Mouse (Mus musculus) spleen, adult 12 weeks (tissue): ENCODE data around the gene Tnxb.
"Not testable (repeated sequence)": the region's sequence is repeated elsewhere in the genome, so short reads cannot be mapped to it uniquely, and the experiment has no call there.

Experiments used
- DNase-seq: peaks from one replicate; pipeline ENCODE4 v3.0.0; 2022; ENCODE audit warnings: low spot score

The Tnxb gene

GRCm38 (mm10) chr17:34737466-34737865 lies 67.1 kb downstream of the Tnxb start:
- DNase-seq = not testable (repeated sequence)

GRCm38 (mm10) chr17:34739708-34740107 lies 69.4 kb downstream of the Tnxb start:
- not testable (repeated sequence) for DNase-seq

GRCm38 (mm10) chr17:34740280-34740679 lies 69.9 kb downstream of the Tnxb start:
- no peak for DNase-seq

- DNase-seq = no peak
Measured at GRCm38 (mm10) chr17:34743719-34744118, 73.4 kb downstream of the Tnxb start, which contains the start of gene C4b. C4b (minus strand) TSS chr17:34743882.

- DNase-seq = no peak
Measured at GRCm38 (mm10) chr17:34744206-34744605, 73.9 kb downstream of the Tnxb start.

GRCm38 (mm10) chr17:34744611-34745010 lies 74.3 kb downstream of the Tnxb start:
- DNase-seq = not testable (repeated sequence)

GRCm38 (mm10) chr17:34745166-34745565 lies 74.8 kb downstream of the Tnxb start:
- DNase-seq = not testable (repeated sequence)

GRCm38 (mm10) chr17:34746531-34746930 lies 76.2 kb downstream of the Tnxb start:
- no peak for DNase-seq

- no peak for DNase-seq
Measured at GRCm38 (mm10) chr17:34761471-34761870, 91.1 kb downstream of the Tnxb start.
